Mouse (Mus musculus) embryonic fibroblast, embryonic 13.5 days (primary cell): ENCODE results near the gene Apob.

Source experiments
- CTCF ChIP-seq: IDR thresholded peaks from 2 replicates; pipeline ENCODE4 v1.5.1; 2011; ENCODE audit warnings: mild to moderate bottlenecking, control low read depth, low read length, moderate library complexity, borderline replicate concordance; ENCODE audit not compliant: insufficient read depth
- POLR2A ChIP-seq: IDR thresholded peaks from 2 replicates; pipeline ENCODE4 v1.6.1; 2011; ENCODE audit warnings: low read depth, mild to moderate bottlenecking, control low read depth, low read length, moderate library complexity

- no peak for TF ChIP-seq CTCF
- no peak for TF ChIP-seq POLR2A
Measured at GRCm38 (mm10) chr12:7950098-7950745, 27.2 kb upstream of the Apob start.
